Mouse (Mus musculus) forebrain, embryonic 13.5 days (tissue): ENCODE results near the gene Bcar3. TPM values are rescaled to one million over a fixed set of nuclear protein-coding genes. Genes with fewer than 3 reads are reported as not detected.

Experiments used
- ATAC-seq: fragments of 200-750 bp; cut with Nextera tagmentation; 2 replicates; pipeline ENCODE4 v1.8.0; 2017
- H3K27ac ChIP-seq: fragments of 300-500 bp; sonication (generic); 2 replicates; pipeline ENCODE4 v1.5.1; 2015; ENCODE audit warnings: inconsistent platforms, mild to moderate bottlenecking, moderate library complexity
- H3K27me3 ChIP-seq: fragments of 300-500 bp; sonication (generic); 2 replicates; pipeline ENCODE4 v1.6.1; 2015; ENCODE audit warnings: mild to moderate bottlenecking, inconsistent platforms
- H3K36me3 ChIP-seq: fragments of 300-500 bp; sonication (generic); 2 replicates; pipeline ENCODE4 v1.6.1; 2015; ENCODE audit warnings: mild to moderate bottlenecking, inconsistent platforms; ENCODE audit not compliant: poor library complexity, severe bottlenecking
- H3K4me1 ChIP-seq: fragments of 300-500 bp; sonication (generic); 2 replicates; pipeline ENCODE4 v1.6.1; 2015; ENCODE audit warnings: inconsistent platforms
- H3K4me2 ChIP-seq: fragments of 300-500 bp; sonication (generic); 2 replicates; pipeline ENCODE4 v1.6.1; 2015; ENCODE audit warnings: inconsistent platforms, mild to moderate bottlenecking, moderate library complexity
- H3K4me3 ChIP-seq: fragments of 300-500 bp; sonication (generic); 2 replicates; pipeline ENCODE4 v1.5.1; 2015; ENCODE audit warnings: mild to moderate bottlenecking, inconsistent platforms
- H3K9ac ChIP-seq: fragments of 300-500 bp; sonication (generic); 2 replicates; pipeline ENCODE4 v1.6.1; 2015; ENCODE audit warnings: mild to moderate bottlenecking, inconsistent platforms
- H3K9me3 ChIP-seq: fragments of 300-500 bp; sonication (generic); replicated peaks from 2 replicates; pipeline ENCODE4 v1.6.1; 2016; ENCODE audit warnings: inconsistent platforms
- WGBS: fragments of 180-500 bp; shearing (Covaris S2); methylation state at CpG from one replicate; pipeline ENCODE4 v1.1.7; 2015; 5-methylcytosine and 5-hydroxymethylcytosine counted together
- polyA plus RNA-seq: library from polyadenylated mRNA; unstranded; fragments of >200 nt; fragmentation: Nextera tagmentation; extraction: Ambion mirVana; gene quantifications from 2 replicates; pipeline ENCODE4 v1.2.1, GENCODE M21; 2015

Bcar3 gene
- polyA plus RNA-seq, 1 experiment from 2014 or later: 6.0 TPM

DNA sequence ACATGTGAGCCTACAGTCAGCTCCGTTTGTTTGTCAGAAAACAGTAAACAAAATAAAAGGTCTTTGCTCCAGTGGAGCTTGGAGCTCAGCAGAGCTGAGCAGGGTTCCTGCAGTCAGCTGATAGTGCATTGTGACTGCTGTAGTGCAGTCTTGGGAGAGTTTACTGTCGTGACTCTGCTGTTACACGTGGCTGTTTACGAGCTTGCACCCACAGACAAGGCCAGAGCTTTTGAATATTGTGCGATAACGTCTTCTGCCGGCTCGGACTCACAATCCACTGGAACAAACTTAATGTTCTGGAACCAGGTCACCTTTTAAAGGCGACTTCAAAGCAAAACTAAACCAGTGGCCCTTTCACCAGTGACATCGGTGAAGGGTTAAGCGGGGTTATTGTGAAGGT lies 123.5 kb downstream of the Bcar3 start:
- ATAC-seq: no peak
- Histone ChIP-seq H3K27ac (no peak overlapping the region), H3K4me2 (no peak overlapping the region), H3K27me3 (peaks cover 5% of the 10 kb centered on the region), H3K9me3 (no peaks in the 10 kb centered on the region), H3K36me3 (no peaks in the 10 kb centered on the region), H3K9ac (no peak overlapping the region), H3K4me3 (no peak overlapping the region), H3K4me1 (peaks cover 31% of the 10 kb centered on the region)
- WGBS: 57% methylated on average over 11 of the region's 11 CpGs

DNA sequence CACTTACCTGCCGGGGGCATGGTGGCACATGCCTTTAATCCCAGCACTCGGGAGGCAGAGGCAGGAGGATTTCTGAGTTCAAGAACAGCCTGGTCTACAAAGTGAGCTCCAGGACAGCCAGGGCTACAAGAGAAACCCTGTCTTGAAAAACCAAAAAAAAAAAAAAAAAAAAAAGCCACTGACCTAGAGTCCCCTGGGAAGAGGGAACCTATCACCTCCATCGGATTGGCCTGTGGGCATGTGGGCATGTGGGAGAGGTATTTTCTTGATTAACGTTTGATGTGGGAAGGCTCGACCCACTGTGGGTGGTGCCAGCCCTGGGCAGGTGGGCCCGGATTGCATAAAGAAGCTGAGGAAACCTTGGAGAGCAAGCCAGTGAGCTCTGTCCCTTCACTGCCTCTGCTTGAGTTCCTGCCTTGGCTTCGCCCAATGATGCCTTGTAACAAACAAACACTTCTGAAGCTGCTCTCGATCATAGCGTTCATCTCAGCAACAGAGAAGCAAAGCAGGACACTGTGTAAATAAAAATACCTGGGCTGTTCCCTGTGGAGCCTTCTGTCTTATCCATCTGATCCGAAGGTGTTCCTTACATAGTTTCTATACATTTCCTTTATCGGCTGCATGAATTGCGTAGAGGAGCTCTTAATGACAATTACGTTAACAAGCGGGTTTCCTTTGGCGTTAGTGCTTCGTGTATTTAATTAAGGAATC lies 124.8 kb downstream of the Bcar3 start:
- Histone ChIP-seq H3K27ac (no peak overlapping the region), H3K9ac (peak overlapping the region; percentile 73; the same call in 1 of the 2 replicates), H3K36me3 (no peaks in the 10 kb centered on the region), H3K9me3 (no peaks in the 10 kb centered on the region), H3K4me3 (peak overlapping the region; percentile 62; the same call in 1 of the 2 replicates), H3K27me3 (peaks cover 5% of the 10 kb centered on the region), H3K4me2 (peak overlapping the region; percentile 93), H3K4me1 (peaks cover 29% of the 10 kb centered on the region)
- WGBS: 28% methylated on average over 16 of the region's 16 CpGs
- no peak for ATAC-seq

- H3K27ac ChIP-seq: peak overlapping the region; percentile 63
- H3K27me3 ChIP-seq: peaks cover 5% of the 10 kb centered on the region
- H3K4me1 ChIP-seq: peaks cover 22% of the 10 kb centered on the region
- no peaks in the 10 kb centered on the region for H3K9me3 ChIP-seq
- H3K4me3 ChIP-seq: peak overlapping the region; percentile 62
- no peaks in the 10 kb centered on the region for H3K36me3 ChIP-seq
- WGBS: under 1% methylated on average over 63 of the region's 63 CpGs
- ATAC-seq: peak; percentile 93
- peak overlapping the region; percentile 73 for H3K9ac ChIP-seq
- peak overlapping the region; percentile 93 for H3K4me2 ChIP-seq
Observed at GRCm38 (mm10) chr3:122419610-122420409, 125.9 kb downstream of the Bcar3 start.

GRCm38 (mm10) chr3:122420410-122420774 lies 126.5 kb downstream of the Bcar3 start:
- H3K9ac ChIP-seq: peak overlapping the region; percentile 73
- H3K4me3 ChIP-seq: peak overlapping the region; percentile 62
- H3K4me2 ChIP-seq: peak overlapping the region; percentile 93
- H3K27me3 ChIP-seq: peaks cover 5% of the 10 kb centered on the region
- H3K4me1 ChIP-seq: peaks cover 22% of the 10 kb centered on the region
- peak; percentile 61 for ATAC-seq
- H3K36me3 ChIP-seq: no peaks in the 10 kb centered on the region
- no peaks in the 10 kb centered on the region for H3K9me3 ChIP-seq
- H3K27ac ChIP-seq: peak overlapping the region; percentile 63; the same call in 1 of the 2 replicates
- 0% methylated on average over 15 of the region's 15 CpGs for WGBS

DNA sequence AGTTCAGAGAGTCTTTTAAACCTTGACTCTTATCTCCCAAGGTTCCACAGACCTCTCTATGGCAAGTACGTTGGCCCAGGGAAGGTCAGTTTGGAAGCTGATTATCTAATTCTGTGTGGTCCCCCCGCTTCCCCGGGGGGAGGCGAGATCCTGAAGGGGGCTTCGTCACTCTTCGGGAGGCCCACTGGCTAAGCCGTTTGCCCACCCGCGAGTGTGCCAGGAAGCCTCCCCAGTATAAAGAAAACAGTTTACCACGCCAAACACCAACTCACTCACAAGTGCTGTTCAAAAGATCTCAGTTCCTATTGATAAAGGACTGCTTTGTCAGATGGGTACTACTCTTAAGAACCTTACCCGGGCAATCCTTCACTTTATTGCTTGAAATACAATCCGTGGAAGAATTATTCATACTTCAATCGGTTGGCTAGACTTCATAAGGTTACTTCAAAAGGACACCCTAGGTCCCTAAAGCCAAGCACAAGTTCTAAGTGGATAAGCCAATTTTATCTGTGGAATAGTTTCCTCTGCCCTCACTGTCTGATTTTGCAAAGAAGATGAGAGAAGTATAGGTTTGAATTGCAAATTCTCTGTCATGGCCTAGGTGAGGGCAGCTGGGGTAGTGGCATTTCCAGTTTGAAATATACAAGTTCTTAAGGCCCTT lies 127.2 kb downstream of the Bcar3 start:
- Histone ChIP-seq H3K36me3 (no peaks in the 10 kb centered on the region), H3K27me3 (peaks cover 5% of the 10 kb centered on the region), H3K4me3 (peak overlapping the region; percentile 62), H3K4me1 (peaks cover 22% of the 10 kb centered on the region), H3K9me3 (no peaks in the 10 kb centered on the region), H3K27ac (0 out of 2 replicates have a peak overlapping the region, but pooled peaks have one; percentile 6), H3K9ac (0 out of 2 replicates have a peak overlapping the region, but pooled peaks have one; percentile 73), H3K4me2 (peak overlapping the region; percentile 93)
- ATAC-seq: no peak
- 4% methylated on average over 13 of the region's 13 CpGs for WGBS

GRCm38 (mm10) chr3:122421802-122422201 lies 127.9 kb downstream of the Bcar3 start:
- Histone ChIP-seq H3K4me3 (no peak overlapping the region), H3K27ac (no peak overlapping the region), H3K27me3 (peaks cover 5% of the 10 kb centered on the region), H3K9ac (no peak overlapping the region), H3K9me3 (no peaks in the 10 kb centered on the region), H3K4me1 (peaks cover 22% of the 10 kb centered on the region), H3K36me3 (no peaks in the 10 kb centered on the region), H3K4me2 (0 out of 2 replicates have a peak overlapping the region, but pooled peaks have one; percentile 93)
- WGBS: 53% methylated on average over 7 of the region's 7 CpGs
- ATAC-seq: no peak

DNA sequence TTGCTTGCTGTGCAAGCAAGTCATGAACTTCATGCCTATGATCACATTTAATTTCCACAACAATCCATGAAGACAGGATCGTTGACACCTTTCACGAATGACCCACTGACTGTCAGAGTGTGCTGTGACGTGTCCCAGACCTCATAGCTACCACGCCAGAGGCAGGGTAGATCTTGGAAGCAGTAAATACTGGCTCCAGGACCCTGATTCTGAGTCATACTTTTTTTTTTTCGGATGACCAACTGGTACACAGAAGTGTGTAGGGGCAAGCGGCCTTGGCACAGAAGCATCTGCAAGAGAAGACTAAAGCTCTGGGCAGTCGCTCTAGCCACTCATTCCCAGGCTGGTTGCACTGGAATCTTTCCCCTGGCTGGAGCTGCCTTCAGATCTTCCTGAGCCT lies 128.3 kb downstream of the Bcar3 start:
- no peak overlapping the region for H3K9ac ChIP-seq
- no peak for ATAC-seq
- WGBS: 89% methylated on average over 7 of the region's 7 CpGs
- no peak overlapping the region for H3K4me2 ChIP-seq
- H3K4me1 ChIP-seq: peaks cover 22% of the 10 kb centered on the region
- H3K27ac ChIP-seq: no peak overlapping the region
- no peaks in the 10 kb centered on the region for H3K36me3 ChIP-seq
- no peak overlapping the region for H3K4me3 ChIP-seq
- H3K9me3 ChIP-seq: no peaks in the 10 kb centered on the region
- H3K27me3 ChIP-seq: peaks cover 5% of the 10 kb centered on the region

- H3K9ac ChIP-seq: no peak overlapping the region
- H3K4me3 ChIP-seq: no peak overlapping the region
- no peak overlapping the region for H3K4me2 ChIP-seq
- H3K27ac ChIP-seq: no peak overlapping the region
- H3K27me3 ChIP-seq: no peaks in the 10 kb centered on the region; the same call in 1 of the 2 replicates
- no peak for ATAC-seq
- H3K36me3 ChIP-seq: no peaks in the 10 kb centered on the region
- no peaks in the 10 kb centered on the region for H3K9me3 ChIP-seq
- peaks cover 22% of the 10 kb centered on the region for H3K4me1 ChIP-seq
- 93% methylated on average over 7 of the region's 7 CpGs for WGBS
Observed at GRCm38 (mm10) chr3:122423643-122424042, 129.7 kb downstream of the Bcar3 start.

DNA sequence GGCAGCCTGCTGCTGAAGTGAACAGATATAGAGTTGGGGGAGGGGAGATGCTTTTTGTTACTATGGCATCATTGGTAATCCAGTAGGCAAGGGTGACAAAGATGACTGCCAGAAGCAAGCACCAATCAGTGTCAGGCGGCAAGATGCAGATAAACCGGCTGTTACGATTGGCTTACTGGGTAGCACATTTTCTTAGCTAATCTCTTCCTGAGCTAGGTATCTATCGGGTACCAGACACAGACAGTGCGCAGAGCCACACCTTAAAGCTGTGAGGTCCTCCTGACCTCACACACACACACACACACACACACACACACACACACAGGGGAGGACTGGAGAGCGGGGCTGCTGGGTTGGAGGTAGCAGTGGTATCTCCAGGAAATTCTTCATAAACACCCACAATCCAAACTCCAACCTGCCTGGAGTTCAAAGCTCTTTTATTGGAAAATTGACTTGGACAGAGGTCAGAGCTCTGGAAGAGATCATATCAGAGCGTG lies 134.4 kb downstream of the Bcar3 start:
- Histone ChIP-seq H3K27ac (no peak overlapping the region), H3K36me3 (no peaks in the 10 kb centered on the region), H3K27me3 (no peaks in the 10 kb centered on the region), H3K4me3 (no peak overlapping the region), H3K9me3 (no peaks in the 10 kb centered on the region), H3K4me1 (peaks cover 11% of the 10 kb centered on the region), H3K9ac (no peak overlapping the region), H3K4me2 (no peak overlapping the region)
- ATAC-seq: peak; percentile 74
- 91% methylated on average over 7 of the region's 7 CpGs for WGBS

DNA sequence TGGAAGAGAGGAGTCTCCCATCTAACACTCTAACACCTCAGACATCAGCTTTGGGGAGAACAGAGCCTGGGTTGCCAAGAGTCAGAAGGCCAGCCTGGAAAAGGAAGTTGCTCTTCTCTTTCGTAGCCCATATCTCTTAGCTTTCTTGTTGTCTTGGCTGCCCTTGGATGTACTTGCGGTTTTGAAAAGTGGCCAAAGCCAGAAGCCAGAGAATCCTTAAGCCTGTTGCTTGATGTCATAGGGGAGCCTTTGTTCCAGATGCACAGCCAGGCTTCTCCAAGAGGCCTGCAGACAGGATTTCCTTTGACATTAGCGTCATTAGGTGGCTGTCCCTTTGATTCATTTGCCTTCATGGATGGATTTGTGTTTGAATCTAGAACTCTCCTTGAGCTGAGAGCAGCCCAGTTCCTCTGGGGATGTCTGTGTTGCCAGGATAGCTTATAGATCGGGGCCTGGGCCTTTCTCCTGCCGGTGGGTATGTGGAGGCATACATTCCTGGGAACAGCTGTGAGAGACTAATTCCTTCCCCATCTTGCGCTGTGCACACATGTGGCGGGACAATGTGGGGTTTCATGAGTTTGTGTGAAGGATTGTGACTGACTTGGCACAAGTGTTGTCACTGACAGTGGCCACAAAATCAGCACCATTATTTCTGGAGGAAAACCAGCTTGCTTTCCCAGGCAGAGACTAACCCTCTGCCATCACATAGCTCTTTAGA lies 137.0 kb downstream of the Bcar3 start:
- Histone ChIP-seq H3K27me3 (no peaks in the 10 kb centered on the region), H3K4me2 (no peak overlapping the region), H3K4me3 (no peak overlapping the region), H3K9ac (no peak overlapping the region), H3K36me3 (no peaks in the 10 kb centered on the region), H3K27ac (no peak overlapping the region), H3K9me3 (no peaks in the 10 kb centered on the region), H3K4me1 (peaks cover 13% of the 10 kb centered on the region)
- 78% methylated on average over 7 of the region's 7 CpGs for WGBS
- ATAC-seq: no peak

GRCm38 (mm10) chr3:122432811-122433406 lies 139.0 kb downstream of the Bcar3 start:
- H3K4me1 ChIP-seq: peaks cover 17% of the 10 kb centered on the region
- H3K4me2 ChIP-seq: no peak overlapping the region
- H3K27me3 ChIP-seq: no peaks in the 10 kb centered on the region
- H3K36me3 ChIP-seq: no peaks in the 10 kb centered on the region
- H3K4me3 ChIP-seq: no peak overlapping the region
- H3K27ac ChIP-seq: no peak overlapping the region
- no peak overlapping the region for H3K9ac ChIP-seq
- WGBS: 14% methylated on average over 9 of the region's 9 CpGs
- ATAC-seq: no peak
- no peaks in the 10 kb centered on the region for H3K9me3 ChIP-seq
